Mouse (Mus musculus): ENCODE measurements around the gene Xpo6. TPM values are rescaled to one million over a fixed set of nuclear protein-coding genes. Genes with fewer than 3 reads are reported as not detected.

Gene Xpo6
- polyA plus RNA-seq, 1 experiment = 96.0 TPM

DNA sequence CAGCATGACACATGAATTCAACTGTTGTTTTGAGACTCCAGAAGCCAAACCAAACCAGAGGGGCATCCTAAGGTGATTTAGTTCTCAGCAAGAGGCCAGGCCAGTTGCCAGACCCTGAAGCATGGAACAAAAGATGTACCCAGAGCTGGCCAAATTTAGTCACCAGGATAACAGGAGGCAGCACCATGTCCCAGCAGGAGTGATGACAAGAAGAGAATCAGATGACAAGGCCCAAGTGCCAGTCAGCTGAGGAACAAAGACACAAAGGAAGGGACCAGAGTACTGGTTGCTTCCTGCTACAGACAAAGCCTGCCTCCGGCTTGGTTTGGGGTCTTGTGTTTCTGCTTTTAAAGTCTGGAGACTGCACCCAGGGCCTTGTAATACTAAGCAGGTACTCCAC, 16.6 kb upstream of the Xpo6 start:
- no peak overlapping the region for H3K27ac ChIP-seq (ENCODE audit: control insufficient read depth, insufficient read depth, low read depth, low read length, poor library complexity)
- no peak overlapping the region for H3K4me3 ChIP-seq (replicated peaks; ENCODE audit: control insufficient read depth, low read depth, low read length)
- TF ChIP-seq CTCF (IDR thresholded peaks at IDR 0.05; ENCODE audit: control insufficient read depth, insufficient read depth, low read length) (no peak), POLR2A (IDR thresholded peaks at IDR 0.05; ENCODE audit: borderline replicate concordance, control insufficient read depth, low read depth, low read length) (no peak)
- 55% methylated on average over 1 of the region's 1 CpGs for WGBS
- H3K4me1 ChIP-seq (ENCODE audit: control insufficient read depth, insufficient read depth, low read length) = no peaks in the 10 kb centered on the region

- H3K4me3 ChIP-seq (replicated peaks; ENCODE audit: control insufficient read depth, low read depth, low read length) = no peak overlapping the region
- 29% methylated on average over 5 of the region's 5 CpGs for WGBS
- H3K4me1 ChIP-seq (ENCODE audit: control insufficient read depth, insufficient read depth, low read length) = no peaks in the 10 kb centered on the region
- H3K27ac ChIP-seq (ENCODE audit: control insufficient read depth, insufficient read depth, low read depth, low read length, poor library complexity) = peak overlapping the region; percentile 15; the same call in 1 of the 2 replicates
- TF ChIP-seq CTCF (IDR thresholded peaks at IDR 0.05; ENCODE audit: control insufficient read depth, insufficient read depth, low read length) (no peak), POLR2A (IDR thresholded peaks at IDR 0.05; ENCODE audit: borderline replicate concordance, control insufficient read depth, low read depth, low read length) (no peak)
Measured at GRCm38 (mm10) chr7:126210856-126211255, 10.6 kb upstream of the Xpo6 start.

GRCm38 (mm10) chr7:126200997-126201345, 670 bp upstream of the Xpo6 start:
- H3K4me3 ChIP-seq (replicated peaks; ENCODE audit: control insufficient read depth, low read depth, low read length) = peak overlapping the region; percentile 98
- no peak for TF ChIP-seq POLR2A (IDR thresholded peaks at IDR 0.05; ENCODE audit: borderline replicate concordance, control insufficient read depth, low read depth, low read length)
- TF ChIP-seq CTCF (IDR thresholded peaks at IDR 0.05; ENCODE audit: control insufficient read depth, insufficient read depth, low read length) = no peak
- 88% methylated on average over 4 of the region's 4 CpGs for WGBS
- no peak overlapping the region for H3K27ac ChIP-seq (ENCODE audit: control insufficient read depth, insufficient read depth, low read depth, low read length, poor library complexity)
- no peaks in the 10 kb centered on the region; the same call in 1 of the 2 replicates for H3K4me1 ChIP-seq (ENCODE audit: control insufficient read depth, insufficient read depth, low read length)

- Histone ChIP-seq H3K27ac (ENCODE audit: control insufficient read depth, insufficient read depth, low read depth, low read length, poor library complexity) (peak overlapping the region; percentile 94), H3K4me3 (replicated peaks; ENCODE audit: control insufficient read depth, low read depth, low read length) (peak overlapping the region; percentile 92), H3K4me1 (ENCODE audit: control insufficient read depth, insufficient read depth, low read length) (no peaks in the 10 kb centered on the region; the same call in 1 of the 2 replicates)
- TF ChIP-seq POLR2A (IDR thresholded peaks at IDR 0.05; ENCODE audit: borderline replicate concordance, control insufficient read depth, low read depth, low read length) (peak; percentile 39; the same call in 1 of the 2 replicates), CTCF (IDR thresholded peaks at IDR 0.05; ENCODE audit: control insufficient read depth, insufficient read depth, low read length) (no peak)
- 2% methylated on average over 27 of the region's 27 CpGs for WGBS
Measured at GRCm38 (mm10) chr7:126199691-126200102, 604 bp downstream of the Xpo6 start.

DNA sequence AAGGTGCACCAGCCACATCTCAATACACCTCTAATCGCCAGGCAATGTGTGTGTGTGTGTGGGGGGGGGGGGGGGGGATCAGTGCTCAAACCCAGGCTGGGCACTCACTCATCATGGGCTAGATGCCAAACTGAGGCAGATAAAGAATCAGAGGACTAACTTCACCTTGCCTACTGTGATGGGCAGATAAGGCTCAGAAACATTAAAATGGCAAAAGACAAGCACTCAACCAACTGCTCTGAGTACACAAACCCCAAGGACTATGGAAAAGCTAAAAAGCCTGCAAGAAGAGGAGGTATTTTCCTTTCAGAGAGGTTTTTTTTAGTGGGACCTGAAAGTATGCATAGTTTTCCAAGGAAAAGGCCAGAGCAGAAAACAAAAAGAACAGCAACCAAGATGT, 1.4 kb downstream of the Xpo6 start:
- 33% methylated on average over 1 of the region's 1 CpGs for WGBS
- H3K4me1 ChIP-seq (ENCODE audit: control insufficient read depth, insufficient read depth, low read length) = peaks cover 1% of the 10 kb centered on the region
- H3K27ac ChIP-seq (ENCODE audit: control insufficient read depth, insufficient read depth, low read depth, low read length, poor library complexity) = no peak overlapping the region
- peak overlapping the region; percentile 92 for H3K4me3 ChIP-seq (replicated peaks; ENCODE audit: control insufficient read depth, low read depth, low read length)
- TF ChIP-seq POLR2A (IDR thresholded peaks at IDR 0.05; ENCODE audit: borderline replicate concordance, control insufficient read depth, low read depth, low read length) = no peak
- TF ChIP-seq CTCF (IDR thresholded peaks at IDR 0.05; ENCODE audit: control insufficient read depth, insufficient read depth, low read length) = no peak

GRCm38 (mm10) chr7:126194175-126194574, 6.1 kb downstream of the Xpo6 start:
- WGBS = 64% methylated on average over 1 of the region's 1 CpGs
- Histone ChIP-seq H3K4me3 (replicated peaks; ENCODE audit: control insufficient read depth, low read depth, low read length) (no peak overlapping the region), H3K4me1 (ENCODE audit: control insufficient read depth, insufficient read depth, low read length) (peaks cover 5% of the 10 kb centered on the region), H3K27ac (ENCODE audit: control insufficient read depth, insufficient read depth, low read depth, low read length, poor library complexity) (peak overlapping the region; percentile 76; the same call in 1 of the 2 replicates)
- TF ChIP-seq POLR2A (IDR thresholded peaks at IDR 0.05; ENCODE audit: borderline replicate concordance, control insufficient read depth, low read depth, low read length) (no peak), CTCF (IDR thresholded peaks at IDR 0.05; ENCODE audit: control insufficient read depth, insufficient read depth, low read length) (no peak)

DNA sequence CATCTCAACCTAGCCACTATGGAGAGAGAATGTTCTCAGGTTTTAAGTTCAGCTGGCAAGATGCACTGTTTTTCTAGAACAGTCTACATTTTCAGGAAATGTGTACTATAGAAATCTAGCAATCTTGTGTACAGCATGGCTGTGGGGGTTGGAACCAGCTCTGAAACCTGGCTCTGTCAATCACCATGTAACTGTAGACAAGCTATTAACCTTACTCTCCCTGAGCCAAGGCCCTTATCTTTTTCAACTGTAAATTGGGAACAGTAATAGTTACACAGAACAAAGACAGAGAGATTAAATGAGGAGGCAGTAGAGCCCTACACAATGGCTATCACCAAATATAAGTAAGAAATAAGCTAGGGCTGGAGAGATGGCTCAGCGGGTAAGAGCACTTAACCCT, 8.8 kb downstream of the Xpo6 start:
- WGBS = 65% methylated on average over 1 of the region's 1 CpGs
- no peak overlapping the region for H3K4me3 ChIP-seq (replicated peaks; ENCODE audit: control insufficient read depth, low read depth, low read length)
- no peak for TF ChIP-seq POLR2A (IDR thresholded peaks at IDR 0.05; ENCODE audit: borderline replicate concordance, control insufficient read depth, low read depth, low read length)
- peaks cover 8% of the 10 kb centered on the region for H3K4me1 ChIP-seq (ENCODE audit: control insufficient read depth, insufficient read depth, low read length)
- no peak overlapping the region for H3K27ac ChIP-seq (ENCODE audit: control insufficient read depth, insufficient read depth, low read depth, low read length, poor library complexity)

DNA sequence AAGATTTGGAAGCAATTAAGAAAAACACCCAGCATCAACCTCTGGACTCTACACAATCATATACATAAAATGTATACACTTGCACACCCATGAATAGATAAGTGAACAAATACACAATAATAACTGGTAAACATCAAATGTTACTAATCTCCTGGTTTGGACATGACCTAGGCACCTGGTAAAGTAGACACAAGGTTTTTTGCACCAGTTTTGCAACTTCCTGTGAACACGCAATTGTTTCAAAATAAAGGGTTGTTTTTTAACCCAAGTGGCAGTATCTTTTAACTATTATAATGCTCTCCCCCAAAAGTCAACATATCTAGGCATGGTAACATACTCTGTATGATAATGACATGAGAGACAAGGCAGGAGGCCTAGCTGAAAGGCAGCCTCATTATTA, 10.8 kb downstream of the Xpo6 start:
- Histone ChIP-seq H3K4me3 (replicated peaks; ENCODE audit: control insufficient read depth, low read depth, low read length) (no peak overlapping the region), H3K4me1 (ENCODE audit: control insufficient read depth, insufficient read depth, low read length) (peaks cover 8% of the 10 kb centered on the region), H3K27ac (ENCODE audit: control insufficient read depth, insufficient read depth, low read depth, low read length, poor library complexity) (peak overlapping the region; percentile 50)
- TF ChIP-seq POLR2A (IDR thresholded peaks at IDR 0.05; ENCODE audit: borderline replicate concordance, control insufficient read depth, low read depth, low read length) = no peak
- no peak for TF ChIP-seq CTCF (IDR thresholded peaks at IDR 0.05; ENCODE audit: control insufficient read depth, insufficient read depth, low read length)
- 33% methylated on average over 1 of the region's 1 CpGs for WGBS

DNA sequence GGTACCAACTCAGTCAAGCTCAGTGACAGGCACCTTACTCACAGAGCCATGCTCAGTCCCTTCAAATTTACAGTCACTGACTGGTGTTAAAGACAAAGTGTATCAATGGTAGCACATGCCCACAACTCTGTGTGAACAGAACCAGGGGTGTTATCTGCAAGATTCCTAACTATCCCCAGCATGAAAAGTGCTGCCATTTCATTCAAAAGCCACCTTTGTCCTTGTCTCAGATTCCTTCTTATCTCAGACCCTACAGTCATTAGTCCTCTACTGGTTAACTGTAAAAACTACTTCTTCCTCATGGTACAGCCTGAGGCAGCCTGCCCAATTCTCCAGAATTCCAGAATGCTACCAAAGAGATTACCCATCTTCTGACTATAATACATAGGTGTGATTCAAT, 14.3 kb downstream of the Xpo6 start:
- Histone ChIP-seq H3K4me1 (ENCODE audit: control insufficient read depth, insufficient read depth, low read length) (peaks cover 11% of the 10 kb centered on the region), H3K27ac (ENCODE audit: control insufficient read depth, insufficient read depth, low read depth, low read length, poor library complexity) (no peak overlapping the region), H3K4me3 (replicated peaks; ENCODE audit: control insufficient read depth, low read depth, low read length) (no peak overlapping the region)
- no peak for TF ChIP-seq POLR2A (IDR thresholded peaks at IDR 0.05; ENCODE audit: borderline replicate concordance, control insufficient read depth, low read depth, low read length)
- TF ChIP-seq CTCF (IDR thresholded peaks at IDR 0.05; ENCODE audit: control insufficient read depth, insufficient read depth, low read length) = no peak
